Mouse (Mus musculus): ENCODE data around the gene Cracr2b.
A peak's percentile ranks its signal among the peaks of the same experiment; 100 is the strongest.

Cracr2b gene

GRCm38 (mm10) chr7:141460391-141461113, at the start of gene Cracr2b:
TSS of gene Cracr2b (plus strand) at chr7:141461094.
- no peak for DNase-seq (ENCODE audit: low spot score in 2 of 2)

GRCm38 (mm10) chr7:141411667-141412066, 49.2 kb upstream of the Cracr2b start:
- no peak for DNase-seq (ENCODE audit: low spot score in 2 of 2)

- no peak for DNase-seq (ENCODE audit: low spot score in 2 of 2)
These were observed 47.6 kb upstream of the Cracr2b start for GRCm38 (mm10) chr7:141413331-141413730.

GRCm38 (mm10) chr7:141413809-141414584, 46.9 kb upstream of the Cracr2b start, which contains the start of gene Gatd1:
TSS of gene Gatd1 (minus strand) at chr7:141414136.
- DNase-seq (ENCODE audit: low spot score in 2 of 2) = peak; percentile 94 to 99

- no peak for DNase-seq (ENCODE audit: low spot score in 2 of 2)
These were observed 44.6 kb upstream of the Cracr2b start for GRCm38 (mm10) chr7:141416144-141416841.

GRCm38 (mm10) chr7:141417731-141418681, 42.9 kb upstream of the Cracr2b start:
- no peak for DNase-seq (ENCODE audit: low spot score in 2 of 2)

GRCm38 (mm10) chr7:141418970-141419369, 41.9 kb upstream of the Cracr2b start:
- DNase-seq (ENCODE audit: low spot score in 2 of 2) = no peak

GRCm38 (mm10) chr7:141420030-141420702, 40.7 kb upstream of the Cracr2b start:
- DNase-seq (ENCODE audit: low spot score in 2 of 2) = no peak

- DNase-seq (ENCODE audit: low spot score in 2 of 2) = no peak
These were observed 37.1 kb upstream of the Cracr2b start for GRCm38 (mm10) chr7:141423811-141424210.

GRCm38 (mm10) chr7:141426948-141427730, 33.8 kb upstream of the Cracr2b start:
- no peak for DNase-seq (ENCODE audit: low spot score in 2 of 2)

GRCm38 (mm10) chr7:141428701-141429100, 32.2 kb upstream of the Cracr2b start:
- no peak for DNase-seq (ENCODE audit: low spot score in 2 of 2)

GRCm38 (mm10) chr7:141429310-141429709, 31.6 kb upstream of the Cracr2b start, which contains the start of gene Cend1:
TSS of gene Cend1 (minus strand) at chr7:141429491.
- DNase-seq (ENCODE audit: low spot score in 2 of 2) = no peak

GRCm38 (mm10) chr7:141429840-141430584, 30.9 kb upstream of the Cracr2b start:
- no peak for DNase-seq (ENCODE audit: low spot score in 2 of 2)

- DNase-seq (ENCODE audit: low spot score in 2 of 2) = no peak
These were observed 30.2 kb upstream of the Cracr2b start for GRCm38 (mm10) chr7:141430585-141431240.

- no peak for DNase-seq (ENCODE audit: low spot score in 2 of 2)
These were observed 29.3 kb upstream of the Cracr2b start for GRCm38 (mm10) chr7:141431434-141432185.

- no peak for DNase-seq (ENCODE audit: low spot score in 2 of 2)
These were observed 28.7 kb upstream of the Cracr2b start for GRCm38 (mm10) chr7:141432186-141432611.

- DNase-seq (ENCODE audit: low spot score in 2 of 2) = peak; percentile 61 to 67
These were observed 28.0 kb upstream of the Cracr2b start for GRCm38 (mm10) chr7:141432741-141433516.
